Mouse (Mus musculus): ENCODE results near the gene Gm49450.

Gene Gm49450

GRCm38 (mm10) chr15:98893940-98894745, 59.2 kb downstream of the Gm49450 start, which contains the start of gene Rhebl1:
Rhebl1 (minus strand) TSS chr15:98894540.
- DNase-seq (ENCODE audit: low spot score in 2 of 2) = peak in 1 of 2 experiments; percentile 28

DNA sequence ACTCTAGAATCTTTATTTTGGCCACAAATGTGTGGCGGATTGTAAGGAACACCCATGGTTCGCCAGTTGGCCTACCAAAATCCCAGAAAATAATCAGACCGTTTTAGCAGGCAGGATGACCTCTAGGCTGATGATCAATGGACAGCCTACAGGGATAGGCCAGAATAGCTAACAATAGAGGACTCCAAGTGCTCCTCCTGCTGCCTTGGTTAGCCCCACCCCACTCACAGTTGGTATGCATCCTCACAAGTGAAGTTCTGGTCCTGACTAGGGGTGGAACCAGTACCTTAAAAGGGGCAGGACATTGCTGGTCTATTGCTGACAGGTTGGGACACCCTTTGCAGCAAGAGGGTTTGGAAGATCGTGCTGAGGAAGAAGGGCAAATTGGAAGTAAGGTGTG, 60.3 kb downstream of the Gm49450 start:
- no peak for DNase-seq (ENCODE audit: low spot score in 2 of 2)

DNA sequence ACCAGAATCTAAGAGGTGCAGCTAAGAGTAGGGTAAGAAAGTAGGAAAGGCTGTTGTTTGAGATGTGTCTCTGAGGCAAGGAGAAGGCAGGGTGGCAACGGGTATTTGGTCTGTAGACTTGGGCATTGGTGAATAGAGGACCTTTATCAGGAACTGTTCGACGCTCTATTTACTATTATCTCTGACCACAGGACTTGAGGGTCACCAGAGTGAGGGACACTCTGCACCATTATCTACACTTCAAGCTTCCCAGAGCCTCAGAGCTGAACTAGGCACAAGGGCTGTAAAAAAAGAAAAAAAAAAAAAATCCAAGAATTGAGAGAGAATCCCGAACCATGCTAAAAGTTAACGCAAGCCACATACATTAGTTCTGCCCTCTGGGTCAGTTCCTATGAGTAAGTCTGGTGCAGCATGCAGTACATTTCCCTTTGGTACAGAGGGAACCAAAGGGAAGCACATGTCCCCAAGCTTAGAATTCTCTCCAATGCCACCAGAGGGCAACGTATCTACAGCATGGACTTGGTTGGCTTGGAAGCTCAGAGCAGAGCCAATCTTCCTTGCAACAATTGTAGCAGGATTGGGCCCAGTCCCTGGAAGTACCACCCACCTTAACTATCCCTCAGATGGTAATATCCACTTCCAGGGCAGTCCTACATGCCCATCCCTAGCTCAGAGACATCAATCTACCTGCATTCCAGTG, 61.3 kb downstream of the Gm49450 start:
- peak in 1 of 2 experiments; percentile 55 for DNase-seq (ENCODE audit: low spot score in 2 of 2)

GRCm38 (mm10) chr15:98891198-98891742, 62.1 kb downstream of the Gm49450 start:
- DNase-seq (ENCODE audit: low spot score in 2 of 2) = no peak

GRCm38 (mm10) chr15:98887526-98887925, 65.8 kb downstream of the Gm49450 start:
- DNase-seq (ENCODE audit: low spot score in 2 of 2) = no peak

GRCm38 (mm10) chr15:98886667-98887387, 66.5 kb downstream of the Gm49450 start:
- no peak for DNase-seq (ENCODE audit: low spot score in 2 of 2)

DNA sequence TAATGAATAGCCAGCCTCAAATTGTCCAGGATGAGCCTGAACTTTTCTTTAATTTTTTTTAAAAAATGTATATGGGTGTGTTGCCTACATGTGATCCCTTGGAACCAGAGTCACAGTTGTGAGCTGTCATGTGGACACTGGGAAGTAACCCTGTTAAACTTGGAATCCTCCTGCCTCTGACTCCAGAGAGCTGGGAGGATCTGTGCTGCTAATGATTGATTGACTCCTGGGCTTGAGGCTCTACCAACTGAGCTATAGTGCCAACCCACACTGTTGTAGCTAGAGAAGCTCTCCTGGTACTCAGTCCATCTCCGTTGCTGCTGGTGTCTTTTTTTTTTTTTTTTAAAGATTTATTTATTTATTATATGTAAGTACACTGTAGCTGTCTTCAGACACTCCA, 69.2 kb downstream of the Gm49450 start:
- no peak for DNase-seq (ENCODE audit: low spot score in 2 of 2)

- no peak for DNase-seq (ENCODE audit: low spot score in 2 of 2)
These were observed 69.7 kb downstream of the Gm49450 start for GRCm38 (mm10) chr15:98883661-98884060.
